Mouse (Mus musculus) cerebellum, adult 2 months (tissue): Measurements from ENCODE around the gene Hnrnpl.

Source experiments
- CTCF ChIP-seq: fragments of 200-500 bp; IDR thresholded peaks from 2 replicates; pipeline ENCODE4 v1.5.1; 2011; ENCODE audit warnings: low read depth, mild to moderate bottlenecking, control low read depth, low read length, moderate library complexity, borderline replicate concordance; ENCODE audit not compliant: insufficient read depth
- POLR2A ChIP-seq: fragments of 200-500 bp; IDR thresholded peaks from 2 replicates; pipeline ENCODE4 v1.6.1; 2011; ENCODE audit warnings: low read length, control low read depth, borderline replicate concordance; ENCODE audit not compliant: insufficient read depth

DNA sequence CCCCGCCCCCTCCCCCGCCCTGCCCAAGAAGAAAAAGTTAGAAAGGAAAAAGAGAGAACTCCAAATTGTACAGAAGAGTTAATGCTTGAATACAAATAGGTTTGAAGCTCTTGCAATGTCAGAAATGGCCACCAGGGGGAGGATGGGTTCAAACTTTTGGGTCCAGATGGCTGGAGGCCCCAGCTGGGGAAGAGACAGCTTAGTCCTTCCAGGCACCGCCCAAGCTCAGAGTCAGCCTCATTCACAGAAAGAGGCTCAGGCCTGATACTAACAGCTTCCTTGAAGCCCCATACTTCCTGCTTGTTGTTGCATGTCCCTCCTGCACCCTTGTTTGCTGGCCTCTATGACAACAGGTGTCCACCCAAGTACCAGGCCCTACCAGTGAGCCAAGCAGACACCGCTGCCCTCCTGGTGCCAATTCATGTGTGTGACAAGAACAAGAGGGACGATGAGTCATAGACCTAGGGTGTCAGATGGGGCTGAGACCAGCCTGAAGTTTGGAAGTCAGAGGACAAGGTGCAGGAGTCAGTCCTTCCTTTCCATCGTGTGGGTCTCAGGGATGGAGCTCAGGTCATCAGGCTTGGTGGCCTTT, 28.2 kb upstream of the Hnrnpl start:
- TF ChIP-seq CTCF (peak; percentile 79), POLR2A (no peak)
